Mouse (Mus musculus) urinary bladder, postnatal 4 days (tissue): Measurements from ENCODE around the gene Yars.

Source experiments
- DNase-seq, 2 experiments: peaks; one replicate each; pipeline ENCODE4 v3.0.0; 2021 to 2022; ENCODE audit warnings: low spot score in 2 of 2

Yars gene

GRCm38 (mm10) chr4:129251482-129252125 lies 62.0 kb downstream of the Yars start:
- no peak for DNase-seq

GRCm38 (mm10) chr4:129252492-129252891 lies 62.9 kb downstream of the Yars start:
- no peak for DNase-seq

- no peak for DNase-seq
Observed at GRCm38 (mm10) chr4:129254571-129254970, 65.0 kb downstream of the Yars start.

GRCm38 (mm10) chr4:129256450-129257380 lies 67.2 kb downstream of the Yars start:
- DNase-seq = no peak

- DNase-seq = no peak
Observed at GRCm38 (mm10) chr4:129259101-129259500, 69.5 kb downstream of the Yars start.

GRCm38 (mm10) chr4:129260678-129261077 lies 71.1 kb downstream of the Yars start:
- peak in 1 of 2 experiments; percentile 48 for DNase-seq

GRCm38 (mm10) chr4:129261196-129261595 lies 71.6 kb downstream of the Yars start, which contains the start of gene C77080:
Gene C77080, minus strand, starts transcription at chr4:129261404.
- no peak for DNase-seq

GRCm38 (mm10) chr4:129263225-129264021 lies 73.9 kb downstream of the Yars start:
- peak in 1 of 2 experiments; percentile 39 for DNase-seq

- DNase-seq = no peak
Observed at GRCm38 (mm10) chr4:129266191-129266590, 76.6 kb downstream of the Yars start.

- DNase-seq = no peak
Observed at GRCm38 (mm10) chr4:129266821-129267220, 77.3 kb downstream of the Yars start.

- DNase-seq = no peak
Observed at GRCm38 (mm10) chr4:129268698-129269097, 79.1 kb downstream of the Yars start.
